Mouse (Mus musculus) heart, adult 2 months (tissue): Measurements from ENCODE around the gene Fcgrt.

Experiments used
- CTCF ChIP-seq: fragments of 200-600 bp; IDR thresholded peaks from 2 replicates; pipeline ENCODE4 v1.8.1; 2022; ENCODE audit warnings: antibody characterized with exemption, mild to moderate bottlenecking, moderate library complexity
- EP300 ChIP-seq: fragments of 200-500 bp; IDR thresholded peaks from 2 replicates; pipeline ENCODE4 v1.6.1; 2011; ENCODE audit warnings: low read depth, low read length, control low read depth; ENCODE audit not compliant: insufficient read depth
- POLR2A ChIP-seq: fragments of 200-500 bp; IDR thresholded peaks from 2 replicates; pipeline ENCODE4 v1.6.1; 2011; ENCODE audit warnings: mild to moderate bottlenecking, low read depth, low read length, control low read depth; ENCODE audit not compliant: insufficient read depth

DNA sequence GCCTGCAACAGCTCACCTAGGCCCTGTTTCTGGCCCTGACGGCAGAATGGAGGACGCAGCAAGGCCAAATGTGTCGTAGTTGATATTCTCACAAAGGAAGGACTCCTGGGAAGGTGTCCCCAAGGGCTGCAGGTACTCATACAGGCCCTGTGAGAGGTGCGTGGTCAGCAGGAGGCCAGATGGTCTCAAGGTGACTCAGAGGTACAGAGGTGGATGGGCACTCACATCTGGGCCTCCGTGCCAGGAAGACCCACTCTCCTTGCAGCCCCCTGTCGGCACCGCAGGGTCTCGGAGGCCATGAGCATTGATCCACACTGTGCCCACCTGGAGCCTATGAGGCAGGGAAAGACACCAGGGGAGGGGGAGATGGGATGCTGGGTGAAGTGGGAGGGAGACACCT, 41.8 kb upstream of the Fcgrt start:
- TF ChIP-seq CTCF: no peak
- no peak for TF ChIP-seq EP300
- TF ChIP-seq POLR2A: no peak
